Mouse (Mus musculus): ENCODE results near the gene Ankib1. TPM values are rescaled to one million over a fixed set of nuclear protein-coding genes. Genes with fewer than 3 reads are reported as not detected.

Gene Ankib1
- polyA plus RNA-seq, 1 experiment: 0.35 TPM

- no peaks in the 10 kb centered on the region for H3K27me3 ChIP-seq (ENCODE audit: control insufficient read depth)
- H3K4me3 ChIP-seq (replicated peaks): no peak overlapping the region
- TF ChIP-seq GATA1 (IDR thresholded peaks at IDR 0.05; ENCODE audit: low read length) (no peak), TAL1 (IDR thresholded peaks at IDR 0.05; ENCODE audit: low read length) (no peak)
- H3K9me3 ChIP-seq (ENCODE audit: control insufficient read depth, low read length): no peaks in the 10 kb centered on the region
- H3K36me3 ChIP-seq (ENCODE audit: control insufficient read depth): no peaks in the 10 kb centered on the region
- peaks cover 17% of the 10 kb centered on the region for H3K4me1 ChIP-seq (ENCODE audit: control insufficient read depth)
Observed at GRCm38 (mm10) chr5:3651621-3652020, 151.1 kb downstream of the Ankib1 start.

GRCm38 (mm10) chr5:3650881-3651280 lies 151.8 kb downstream of the Ankib1 start, which contains the start of gene Tmbim7:
Gene Tmbim7 (plus strand): TSS chr5:3651181.
- TF ChIP-seq TAL1 (IDR thresholded peaks at IDR 0.05; ENCODE audit: low read length) (no peak), GATA1 (IDR thresholded peaks at IDR 0.05; ENCODE audit: low read length) (no peak)
- Histone ChIP-seq H3K4me3 (replicated peaks) (no peak within 1 kb of the TSS), H3K27me3 (ENCODE audit: control insufficient read depth) (no peaks in the 10 kb centered on the region), H3K4me1 (ENCODE audit: control insufficient read depth) (peaks cover 22% of the 10 kb centered on the region), H3K36me3 (ENCODE audit: control insufficient read depth) (no peaks in the 10 kb centered on the region; the same call in 1 of the 2 replicates), H3K9me3 (ENCODE audit: control insufficient read depth, low read length) (no peaks in the 10 kb centered on the region)

GRCm38 (mm10) chr5:3648849-3649210 lies 153.9 kb downstream of the Ankib1 start:
- TF ChIP-seq GATA1 (IDR thresholded peaks at IDR 0.05; ENCODE audit: low read length) (no peak), TAL1 (IDR thresholded peaks at IDR 0.05; ENCODE audit: low read length) (no peak)
- Histone ChIP-seq H3K27me3 (ENCODE audit: control insufficient read depth) (no peaks in the 10 kb centered on the region), H3K9me3 (ENCODE audit: control insufficient read depth, low read length) (no peaks in the 10 kb centered on the region), H3K36me3 (ENCODE audit: control insufficient read depth) (peaks cover 20% of the 10 kb centered on the region), H3K4me3 (replicated peaks) (no peak overlapping the region), H3K4me1 (ENCODE audit: control insufficient read depth) (peaks cover 29% of the 10 kb centered on the region)

- Histone ChIP-seq H3K27me3 (ENCODE audit: control insufficient read depth) (no peaks in the 10 kb centered on the region), H3K4me1 (ENCODE audit: control insufficient read depth) (peaks cover 29% of the 10 kb centered on the region)
Observed at GRCm38 (mm10) chr5:3648206-3648848, 154.4 kb downstream of the Ankib1 start.

DNA sequence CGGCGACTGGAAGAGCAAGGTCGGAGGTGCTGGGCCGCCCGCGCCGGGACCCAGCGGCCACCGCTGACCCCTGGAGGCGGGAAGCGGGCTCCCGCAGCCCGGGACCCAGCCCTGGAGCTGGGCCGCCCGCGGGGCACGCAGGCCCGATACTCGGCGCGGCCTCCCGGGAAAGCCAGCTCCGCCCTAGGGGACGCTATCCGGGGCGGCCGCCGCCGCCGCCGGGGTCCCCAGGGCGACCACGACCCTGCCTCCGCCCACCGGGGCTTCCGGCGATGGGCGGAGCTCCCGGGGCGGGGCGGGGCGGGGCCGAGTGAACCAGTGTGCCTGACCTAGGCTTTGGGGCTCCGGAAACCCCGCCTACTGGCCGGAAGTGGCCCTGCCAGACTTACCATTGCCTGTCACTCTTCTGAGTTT lies 155.0 kb downstream of the Ankib1 start:
- peak overlapping the region; percentile 93 for H3K4me3 ChIP-seq (replicated peaks)
- peaks cover 29% of the 10 kb centered on the region for H3K4me1 ChIP-seq (ENCODE audit: control insufficient read depth)
- H3K27me3 ChIP-seq (ENCODE audit: control insufficient read depth): no peaks in the 10 kb centered on the region
- H3K36me3 ChIP-seq (ENCODE audit: control insufficient read depth): peaks cover 30% of the 10 kb centered on the region
- no peaks in the 10 kb centered on the region for H3K9me3 ChIP-seq (ENCODE audit: control insufficient read depth, low read length)
- TF ChIP-seq TAL1 (IDR thresholded peaks at IDR 0.05; ENCODE audit: low read length) (no peak), GATA1 (IDR thresholded peaks at IDR 0.05; ENCODE audit: low read length) (no peak)

More at GRCm38 (mm10) chr5:3648206-3648848, 154.4 kb downstream of the Ankib1 start:
- no peaks in the 10 kb centered on the region for H3K9me3 ChIP-seq (ENCODE audit: control insufficient read depth, low read length)
- H3K4me3 ChIP-seq (replicated peaks): peak overlapping the region; percentile 93
- TF ChIP-seq GATA1 (IDR thresholded peaks at IDR 0.05; ENCODE audit: low read length): no peak
- TF ChIP-seq TAL1 (IDR thresholded peaks at IDR 0.05; ENCODE audit: low read length): no peak
- H3K36me3 ChIP-seq (ENCODE audit: control insufficient read depth): peaks cover 23% of the 10 kb centered on the region

DNA sequence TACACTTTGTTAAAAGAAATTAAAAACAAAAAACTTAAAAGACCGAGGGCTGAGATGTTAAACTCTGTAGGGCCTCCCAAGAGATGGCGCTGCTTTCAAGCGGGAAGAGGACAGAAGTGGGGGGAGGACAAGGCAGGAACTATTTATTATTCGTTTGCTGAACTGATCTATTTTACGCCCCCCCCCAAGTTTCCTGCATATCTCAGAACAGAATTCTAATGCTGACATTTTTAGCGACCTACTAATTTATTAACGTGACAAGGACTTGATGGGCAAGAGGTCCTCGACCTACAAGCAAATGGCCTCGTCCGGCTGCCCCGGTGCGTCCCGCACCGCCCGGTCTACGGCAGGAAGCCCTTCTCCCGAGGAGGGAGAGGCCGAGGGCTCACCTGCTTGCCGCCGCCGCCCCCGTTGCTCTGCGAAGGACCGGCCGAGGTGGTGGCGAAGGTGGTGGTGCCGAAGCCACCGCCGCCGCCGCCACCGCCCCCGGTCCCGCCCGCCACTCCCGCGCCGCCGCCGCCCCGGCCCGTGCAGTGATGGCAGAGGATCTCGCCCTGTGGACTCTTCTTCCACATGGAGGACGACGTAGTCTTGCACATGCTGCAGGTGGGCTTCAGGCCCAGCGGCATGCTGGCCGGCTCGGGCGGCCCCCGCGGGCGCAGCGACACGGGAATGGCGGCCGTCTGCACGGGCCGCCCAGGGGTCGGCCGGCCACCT lies 155.6 kb downstream of the Ankib1 start:
- TF ChIP-seq TAL1 (IDR thresholded peaks at IDR 0.05; ENCODE audit: low read length) (no peak), GATA1 (IDR thresholded peaks at IDR 0.05; ENCODE audit: low read length) (no peak)
- H3K9me3 ChIP-seq (ENCODE audit: control insufficient read depth, low read length): no peaks in the 10 kb centered on the region
- peaks cover 29% of the 10 kb centered on the region for H3K4me1 ChIP-seq (ENCODE audit: control insufficient read depth)
- H3K4me3 ChIP-seq (replicated peaks): peak overlapping the region; percentile 93
- no peaks in the 10 kb centered on the region for H3K27me3 ChIP-seq (ENCODE audit: control insufficient read depth)
- peaks cover 34% of the 10 kb centered on the region for H3K36me3 ChIP-seq (ENCODE audit: control insufficient read depth)

DNA sequence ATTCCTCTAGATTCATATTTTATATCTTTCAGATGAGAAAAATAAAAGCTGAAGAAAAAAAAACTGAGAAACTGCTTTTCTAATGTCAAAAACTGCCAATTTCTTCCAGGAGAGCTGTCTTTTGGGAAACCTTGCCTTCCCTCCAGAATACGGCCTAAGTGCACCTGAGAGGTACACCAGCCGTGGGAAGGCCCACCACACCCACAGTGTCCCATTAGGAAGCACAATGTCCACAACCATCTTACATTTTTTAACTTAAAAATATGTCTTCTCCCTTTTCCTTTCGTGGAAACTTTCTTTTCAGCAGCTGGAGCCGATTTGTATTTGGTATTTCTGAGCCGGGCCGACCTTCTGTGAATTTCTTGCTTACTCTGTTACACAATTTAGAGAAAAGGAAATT lies 156.2 kb downstream of the Ankib1 start:
- peaks cover 29% of the 10 kb centered on the region for H3K4me1 ChIP-seq (ENCODE audit: control insufficient read depth)
- H3K9me3 ChIP-seq (ENCODE audit: control insufficient read depth, low read length): no peaks in the 10 kb centered on the region
- no peak for TF ChIP-seq TAL1 (IDR thresholded peaks at IDR 0.05; ENCODE audit: low read length)
- no peak for TF ChIP-seq GATA1 (IDR thresholded peaks at IDR 0.05; ENCODE audit: low read length)
- peaks cover 41% of the 10 kb centered on the region for H3K36me3 ChIP-seq (ENCODE audit: control insufficient read depth)
- H3K27me3 ChIP-seq (ENCODE audit: control insufficient read depth): no peaks in the 10 kb centered on the region
- peak overlapping the region; percentile 93 for H3K4me3 ChIP-seq (replicated peaks)

DNA sequence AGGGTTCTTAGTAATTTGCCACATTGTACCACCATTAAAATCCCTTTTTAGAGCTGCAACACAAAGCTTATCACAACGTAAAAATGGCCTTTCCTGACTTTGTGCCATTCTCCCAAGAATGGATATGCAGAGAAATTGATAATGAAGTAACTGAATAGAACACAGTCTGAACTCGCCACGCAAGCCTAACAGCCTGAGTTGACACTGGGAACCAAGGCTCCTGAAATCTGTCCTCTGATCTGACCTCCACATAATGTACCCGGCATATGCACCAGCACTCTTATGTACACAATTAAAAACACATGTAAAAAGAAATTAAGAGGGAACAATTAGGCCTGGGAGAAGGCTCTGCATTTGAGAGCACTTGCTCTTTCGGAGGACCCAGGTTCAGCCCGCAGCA lies 157.4 kb downstream of the Ankib1 start:
- Histone ChIP-seq H3K4me1 (ENCODE audit: control insufficient read depth) (peaks cover 29% of the 10 kb centered on the region), H3K27me3 (ENCODE audit: control insufficient read depth) (no peaks in the 10 kb centered on the region), H3K36me3 (ENCODE audit: control insufficient read depth) (peaks cover 52% of the 10 kb centered on the region), H3K9me3 (ENCODE audit: control insufficient read depth, low read length) (no peaks in the 10 kb centered on the region), H3K4me3 (replicated peaks) (peak overlapping the region; percentile 10)
- no peak for TF ChIP-seq TAL1 (IDR thresholded peaks at IDR 0.05; ENCODE audit: low read length)
- no peak for TF ChIP-seq GATA1 (IDR thresholded peaks at IDR 0.05; ENCODE audit: low read length)

DNA sequence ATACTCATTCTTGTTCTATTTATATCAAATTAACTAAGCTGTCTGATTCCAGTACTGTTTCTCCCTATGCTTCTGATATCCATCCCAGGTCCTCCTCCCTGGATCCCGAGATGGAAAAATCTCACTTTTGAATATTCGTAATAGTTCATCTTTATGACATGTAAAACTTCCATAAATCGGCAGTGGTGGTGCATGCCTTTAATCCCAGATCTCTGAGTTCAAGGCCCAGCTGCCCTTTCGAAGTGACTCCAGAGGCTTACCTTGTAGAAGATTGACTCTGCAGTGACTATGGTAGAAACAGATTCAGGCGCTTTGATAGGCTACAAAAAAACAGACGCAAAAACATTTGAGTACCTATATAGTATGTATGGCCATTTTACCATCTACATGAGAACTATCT lies 158.1 kb downstream of the Ankib1 start:
- Histone ChIP-seq H3K9me3 (ENCODE audit: control insufficient read depth, low read length) (no peaks in the 10 kb centered on the region), H3K36me3 (ENCODE audit: control insufficient read depth) (peaks cover 57% of the 10 kb centered on the region), H3K27me3 (ENCODE audit: control insufficient read depth) (no peaks in the 10 kb centered on the region), H3K4me1 (ENCODE audit: control insufficient read depth) (peaks cover 29% of the 10 kb centered on the region), H3K4me3 (replicated peaks) (no peak overlapping the region)
- TF ChIP-seq TAL1 (IDR thresholded peaks at IDR 0.05; ENCODE audit: low read length): no peak
- no peak for TF ChIP-seq GATA1 (IDR thresholded peaks at IDR 0.05; ENCODE audit: low read length)

Other genes starting within 250 kb of the Ankib1 start
- gene 1700109H08Rik, start 231.4 kb downstream of the Ankib1 start, polyA plus RNA-seq (2012): 0.02 and 0.08 TPM in 2 replicates
- gene Pex1, start 206.9 kb downstream of the Ankib1 start, polyA plus RNA-seq (2012): 0.03 and 0.21 TPM in 2 replicates
- 0.25 and 0.75 TPM in 2 replicates for gene Rbm48, start 206.3 kb downstream of the Ankib1 start, polyA plus RNA-seq (2012)
- gene Tmbim7, start 151.7 kb downstream of the Ankib1 start, polyA plus RNA-seq (2012): not detected in 2 replicates
- 3.5 and 3.9 TPM in 2 replicates for gene Gatad1, start 145.7 kb downstream of the Ankib1 start, polyA plus RNA-seq (2012)
- 0.38 and 0.61 TPM in 2 replicates for gene Krit1, start 259 bp upstream of the Ankib1 start, polyA plus RNA-seq (2012)
- 0.02 TPM in 1 of 2 replicates, not detected in the other for gene Lrrd1, start 42.2 kb upstream of the Ankib1 start, polyA plus RNA-seq (2012)
- 0.08 TPM in 1 of 2 replicates, not detected in the other for gene Mterf1a, start 91.0 kb upstream of the Ankib1 start, polyA plus RNA-seq (2012)
- gene Akap9, start 125.1 kb upstream of the Ankib1 start, polyA plus RNA-seq (2012): 0.87 and 1.2 TPM in 2 replicates